Mouse (Mus musculus): ENCODE data around the gene Gm49368. TPM values are rescaled to one million over a fixed set of nuclear protein-coding genes. Genes with fewer than 3 reads are reported as not detected.

Gene Gm49368
- polyA plus RNA-seq, 1 experiment from 2014 or later: not detected

- no peak for ATAC-seq (ENCODE audit: insufficient number of reproducible peaks, insufficient read depth, low FRiP score, low TSS enrichment)
- Histone ChIP-seq H3K9ac (no peak overlapping the region), H3K4me3 (no peak overlapping the region), H3K36me3 (no peaks in the 10 kb centered on the region), H3K27me3 (no peaks in the 10 kb centered on the region), H3K9me3 (no peaks in the 10 kb centered on the region), H3K4me1 (no peaks in the 10 kb centered on the region), H3K4me2 (replicated peaks) (no peak overlapping the region), H3K27ac (no peak overlapping the region)
- 73% methylated on average over 7 of the region's 7 CpGs for WGBS
Observed at GRCm38 (mm10) chr7:128058576-128058975, 3.9 kb upstream of the Gm49368 start.

- no peak overlapping the region for H3K9ac ChIP-seq
- H3K27me3 ChIP-seq: no peaks in the 10 kb centered on the region
- H3K36me3 ChIP-seq: no peaks in the 10 kb centered on the region
- no peak overlapping the region for H3K4me3 ChIP-seq
- 76% methylated on average over 4 of the region's 4 CpGs for WGBS
- no peaks in the 10 kb centered on the region for H3K9me3 ChIP-seq
- no peaks in the 10 kb centered on the region for H3K4me1 ChIP-seq
- no peak for ATAC-seq (ENCODE audit: insufficient number of reproducible peaks, insufficient read depth, low FRiP score, low TSS enrichment)
- no peak overlapping the region for H3K4me2 ChIP-seq (replicated peaks)
- no peak overlapping the region for H3K27ac ChIP-seq
Observed at GRCm38 (mm10) chr7:128059091-128059490, 3.4 kb upstream of the Gm49368 start.

- H3K4me3 ChIP-seq: no peak overlapping the region
- no peak for ATAC-seq (ENCODE audit: insufficient number of reproducible peaks, insufficient read depth, low FRiP score, low TSS enrichment)
- WGBS: 82% methylated on average over 6 of the region's 6 CpGs
Observed at GRCm38 (mm10) chr7:128063211-128063781, 813 bp downstream of the Gm49368 start.

GRCm38 (mm10) chr7:128065547-128065946 lies 3.1 kb downstream of the Gm49368 start:
- Histone ChIP-seq H3K27me3 (no peaks in the 10 kb centered on the region), H3K27ac (no peak overlapping the region), H3K9ac (no peak overlapping the region), H3K36me3 (no peaks in the 10 kb centered on the region), H3K4me2 (replicated peaks) (no peak overlapping the region), H3K4me3 (no peak overlapping the region), H3K4me1 (no peaks in the 10 kb centered on the region), H3K9me3 (no peaks in the 10 kb centered on the region)
- ATAC-seq (ENCODE audit: insufficient number of reproducible peaks, insufficient read depth, low FRiP score, low TSS enrichment): no peak
- WGBS: 82% methylated on average over 5 of the region's 5 CpGs

More at GRCm38 (mm10) chr7:128063211-128063781, 813 bp downstream of the Gm49368 start:
- Histone ChIP-seq H3K9ac (no peak overlapping the region), H3K4me1 (no peaks in the 10 kb centered on the region), H3K27me3 (no peaks in the 10 kb centered on the region), H3K9me3 (no peaks in the 10 kb centered on the region), H3K4me2 (replicated peaks) (no peak overlapping the region), H3K36me3 (no peaks in the 10 kb centered on the region), H3K27ac (no peak overlapping the region)

GRCm38 (mm10) chr7:128067847-128068246 lies 5.4 kb downstream of the Gm49368 start:
- Histone ChIP-seq H3K4me1 (no peaks in the 10 kb centered on the region), H3K9ac (no peak overlapping the region), H3K4me3 (no peak overlapping the region), H3K27ac (no peak overlapping the region), H3K27me3 (no peaks in the 10 kb centered on the region), H3K9me3 (no peaks in the 10 kb centered on the region), H3K36me3 (no peaks in the 10 kb centered on the region), H3K4me2 (replicated peaks) (no peak overlapping the region)
- 64% methylated on average over 3 of the region's 3 CpGs for WGBS
- no peak for ATAC-seq (ENCODE audit: insufficient number of reproducible peaks, insufficient read depth, low FRiP score, low TSS enrichment)

GRCm38 (mm10) chr7:128069844-128070243 lies 7.4 kb downstream of the Gm49368 start:
- Histone ChIP-seq H3K36me3 (no peaks in the 10 kb centered on the region), H3K4me2 (replicated peaks) (no peak overlapping the region), H3K27ac (no peak overlapping the region), H3K4me1 (no peaks in the 10 kb centered on the region), H3K27me3 (no peaks in the 10 kb centered on the region), H3K4me3 (no peak overlapping the region), H3K9me3 (no peaks in the 10 kb centered on the region), H3K9ac (no peak overlapping the region)
- 73% methylated on average over 2 of the region's 2 CpGs for WGBS
- ATAC-seq (ENCODE audit: insufficient number of reproducible peaks, insufficient read depth, low FRiP score, low TSS enrichment): no peak

GRCm38 (mm10) chr7:128071816-128072215 lies 9.3 kb downstream of the Gm49368 start:
- no peaks in the 10 kb centered on the region for H3K27me3 ChIP-seq
- H3K36me3 ChIP-seq: no peaks in the 10 kb centered on the region
- WGBS: 63% methylated on average over 3 of the region's 4 CpGs
- no peaks in the 10 kb centered on the region for H3K9me3 ChIP-seq
- ATAC-seq (ENCODE audit: insufficient number of reproducible peaks, insufficient read depth, low FRiP score, low TSS enrichment): no peak
- no peak overlapping the region for H3K4me3 ChIP-seq
- H3K27ac ChIP-seq: no peak overlapping the region
- H3K4me2 ChIP-seq (replicated peaks): no peak overlapping the region
- H3K4me1 ChIP-seq: no peaks in the 10 kb centered on the region
- H3K9ac ChIP-seq: no peak overlapping the region

- ATAC-seq (ENCODE audit: insufficient number of reproducible peaks, insufficient read depth, low FRiP score, low TSS enrichment): no peak
- no peaks in the 10 kb centered on the region for H3K9me3 ChIP-seq
Observed at GRCm38 (mm10) chr7:128080012-128080411, 17.5 kb downstream of the Gm49368 start.

GRCm38 (mm10) chr7:128089141-128089540 lies 26.7 kb downstream of the Gm49368 start:
- Histone ChIP-seq H3K9me3 (no peaks in the 10 kb centered on the region), H3K4me1 (no peaks in the 10 kb centered on the region), H3K27ac (no peak overlapping the region), H3K9ac (no peak overlapping the region), H3K36me3 (no peaks in the 10 kb centered on the region), H3K27me3 (no peaks in the 10 kb centered on the region), H3K4me2 (replicated peaks) (no peak overlapping the region), H3K4me3 (no peak overlapping the region)
- WGBS: 85% methylated on average over 7 of the region's 7 CpGs
- no peak for ATAC-seq (ENCODE audit: insufficient number of reproducible peaks, insufficient read depth, low FRiP score, low TSS enrichment)

More at GRCm38 (mm10) chr7:128080012-128080411, 17.5 kb downstream of the Gm49368 start:
- H3K4me2 ChIP-seq (replicated peaks): no peak overlapping the region
- no peak overlapping the region for H3K9ac ChIP-seq
- H3K4me1 ChIP-seq: no peaks in the 10 kb centered on the region
- WGBS: 76% methylated on average over 8 of the region's 8 CpGs
- no peaks in the 10 kb centered on the region for H3K36me3 ChIP-seq
- H3K27ac ChIP-seq: no peak overlapping the region
- no peaks in the 10 kb centered on the region for H3K27me3 ChIP-seq
- no peak overlapping the region for H3K4me3 ChIP-seq

GRCm38 (mm10) chr7:128098135-128098534 lies 35.7 kb downstream of the Gm49368 start:
- Histone ChIP-seq H3K27me3 (no peaks in the 10 kb centered on the region), H3K36me3 (no peaks in the 10 kb centered on the region), H3K27ac (no peak overlapping the region), H3K9me3 (no peaks in the 10 kb centered on the region), H3K4me2 (replicated peaks) (no peak overlapping the region), H3K4me1 (no peaks in the 10 kb centered on the region), H3K4me3 (no peak overlapping the region), H3K9ac (no peak overlapping the region)
- 70% methylated on average over 1 of the region's 1 CpGs for WGBS
- no peak for ATAC-seq (ENCODE audit: insufficient number of reproducible peaks, insufficient read depth, low FRiP score, low TSS enrichment)

- Histone ChIP-seq H3K36me3 (no peaks in the 10 kb centered on the region), H3K4me2 (replicated peaks) (no peak overlapping the region), H3K9ac (no peak overlapping the region), H3K27me3 (no peaks in the 10 kb centered on the region), H3K9me3 (no peaks in the 10 kb centered on the region), H3K4me1 (no peaks in the 10 kb centered on the region), H3K27ac (no peak overlapping the region), H3K4me3 (no peak overlapping the region)
- no peak for ATAC-seq (ENCODE audit: insufficient number of reproducible peaks, insufficient read depth, low FRiP score, low TSS enrichment)
- 74% methylated on average over 2 of the region's 2 CpGs for WGBS
Observed at GRCm38 (mm10) chr7:128100742-128101357, 38.4 kb downstream of the Gm49368 start.

GRCm38 (mm10) chr7:128105246-128105645 lies 42.8 kb downstream of the Gm49368 start:
- 47% methylated on average over 4 of the region's 4 CpGs for WGBS
- Histone ChIP-seq H3K4me2 (replicated peaks) (no peak overlapping the region), H3K36me3 (no peaks in the 10 kb centered on the region), H3K27me3 (no peaks in the 10 kb centered on the region), H3K9ac (no peak overlapping the region), H3K4me1 (no peaks in the 10 kb centered on the region), H3K9me3 (no peaks in the 10 kb centered on the region), H3K4me3 (no peak overlapping the region), H3K27ac (no peak overlapping the region)
- ATAC-seq (ENCODE audit: insufficient number of reproducible peaks, insufficient read depth, low FRiP score, low TSS enrichment): no peak

Data from embryonic facial prominence, embryonic 12.5 days (tissue).